Mouse (Mus musculus): ENCODE data around the gene Cox5b. TPM values are rescaled to one million over a fixed set of nuclear protein-coding genes. Genes with fewer than 3 reads are reported as not detected.

Gene Cox5b
- polyA plus RNA-seq, 1 experiment from 2014 or later: 722 TPM

GRCm38 (mm10) chr1:36682620-36683355 is 8.5 kb upstream of the Cox5b start, which contains the start of gene Fam178b:
Gene Fam178b, minus strand, starts transcription at chr1:36683183.
- WGBS: 91% methylated on average over 39 of the region's 39 CpGs
- no peaks in the 10 kb centered on the region for H3K9me3 ChIP-seq (ENCODE audit: low read length)
- ATAC-seq (ENCODE audit: low FRiP score, low TSS enrichment): no peak
- 0 out of 2 replicates have a peak, but pooled peaks cover 3% of the 10 kb centered on the region for H3K4me1 ChIP-seq (ENCODE audit: insufficient read depth, low read length)
- H3K4me2 ChIP-seq (replicated peaks; ENCODE audit: low read depth, low read length): no peak within 1 kb of the TSS; the same call in 1 of the 2 replicates
- no peaks in the 10 kb centered on the region for H3K36me3 ChIP-seq (ENCODE audit: insufficient read depth, low read length)
- peak within 1 kb of the TSS; percentile 41; the same call in 1 of the 2 replicates for H3K27ac ChIP-seq (ENCODE audit: low read length)
- no peak within 1 kb of the TSS for H3K4me3 ChIP-seq (ENCODE audit: low read length)
- 0 out of 2 replicates have a peak within 1 kb of the TSS, but pooled peaks have one; percentile 22 for H3K9ac ChIP-seq (replicated peaks; ENCODE audit: low read length)
- no peaks in the 10 kb centered on the region for H3K27me3 ChIP-seq (ENCODE audit: insufficient read depth, low read length)

DNA sequence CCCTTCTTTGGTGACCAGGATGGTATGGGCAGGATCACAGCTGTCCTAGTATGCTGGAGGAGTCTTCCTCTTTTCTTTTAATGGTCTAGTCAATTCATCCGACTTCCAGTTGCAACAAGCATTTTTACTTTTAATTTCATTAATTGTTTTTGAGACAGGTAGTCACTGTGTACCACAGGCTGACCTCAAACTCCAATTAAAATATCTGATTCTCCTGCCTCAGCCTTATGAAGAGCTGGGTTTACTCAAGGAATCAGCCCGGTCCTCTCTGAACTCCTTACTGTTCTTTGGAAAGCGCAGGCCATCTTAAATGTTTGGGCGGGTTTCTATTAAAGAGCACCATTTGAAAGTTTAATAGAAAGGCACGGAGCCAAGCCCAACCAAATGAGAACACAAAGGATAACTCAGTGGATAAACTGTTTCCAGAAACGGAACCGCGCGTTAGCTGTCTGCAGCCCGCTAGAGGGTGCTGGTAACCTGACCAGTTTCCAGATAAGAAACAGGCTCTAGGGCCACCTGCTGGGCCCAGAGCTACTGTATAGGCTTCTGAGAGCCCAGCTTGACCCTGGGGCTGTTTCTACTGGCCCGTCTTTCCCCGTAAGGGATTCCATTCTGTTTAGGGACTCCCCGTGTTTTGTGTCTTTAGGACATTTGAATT is 7.3 kb upstream of the Cox5b start:
- no peak overlapping the region for H3K4me3 ChIP-seq (ENCODE audit: low read length)
- no peaks in the 10 kb centered on the region for H3K27me3 ChIP-seq (ENCODE audit: insufficient read depth, low read length)
- WGBS: 8% methylated on average over 13 of the region's 13 CpGs
- no peaks in the 10 kb centered on the region for H3K9me3 ChIP-seq (ENCODE audit: low read length)
- ATAC-seq (ENCODE audit: low FRiP score, low TSS enrichment): peak; percentile 91
- no peaks in the 10 kb centered on the region for H3K36me3 ChIP-seq (ENCODE audit: insufficient read depth, low read length)
- no peak overlapping the region; the same call in 1 of the 2 replicates for H3K4me2 ChIP-seq (replicated peaks; ENCODE audit: low read depth, low read length)
- H3K9ac ChIP-seq (replicated peaks; ENCODE audit: low read length): 0 out of 2 replicates have a peak overlapping the region, but pooled peaks have one; percentile 22
- H3K27ac ChIP-seq (ENCODE audit: low read length): peak overlapping the region; percentile 41; the same call in 1 of the 2 replicates
- H3K4me1 ChIP-seq (ENCODE audit: insufficient read depth, low read length): 0 out of 2 replicates have a peak, but pooled peaks cover 3% of the 10 kb centered on the region

DNA sequence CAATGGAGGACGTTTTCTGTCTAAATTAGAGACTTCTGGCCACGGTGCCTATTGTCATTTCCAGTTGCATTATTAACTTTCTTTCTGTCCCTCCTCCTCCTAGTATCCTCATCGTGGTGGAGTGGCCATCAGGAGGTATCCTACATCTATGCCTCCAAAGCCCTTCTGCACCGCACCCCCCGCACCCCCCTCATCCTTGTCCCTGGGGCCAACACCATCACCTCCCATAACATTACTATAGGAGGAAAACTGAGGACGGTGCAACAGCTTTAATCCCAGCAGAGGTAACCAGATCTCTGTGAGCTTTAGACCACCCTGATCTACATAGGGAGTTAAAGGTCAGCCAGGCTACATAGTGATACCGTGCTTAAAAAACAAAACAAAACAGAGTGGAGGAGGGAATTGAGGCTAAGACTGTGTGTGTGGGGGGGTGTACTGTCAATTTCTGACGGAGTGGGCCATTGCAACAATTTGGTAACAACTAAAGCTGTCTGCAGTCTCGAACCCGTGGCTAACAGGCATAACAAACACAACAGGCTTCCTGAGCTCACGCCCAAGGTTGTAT is 496 bp upstream of the Cox5b start:
- Histone ChIP-seq H3K27ac (ENCODE audit: low read length) (peak overlapping the region; percentile 65), H3K4me2 (replicated peaks; ENCODE audit: low read depth, low read length) (peak overlapping the region; percentile 86), H3K9ac (replicated peaks; ENCODE audit: low read length) (peak overlapping the region; percentile 57), H3K27me3 (ENCODE audit: insufficient read depth, low read length) (no peaks in the 10 kb centered on the region), H3K9me3 (ENCODE audit: low read length) (no peaks in the 10 kb centered on the region), H3K36me3 (ENCODE audit: insufficient read depth, low read length) (peaks cover 21% of the 10 kb centered on the region), H3K4me1 (ENCODE audit: insufficient read depth, low read length) (peaks cover 13% of the 10 kb centered on the region), H3K4me3 (ENCODE audit: low read length) (peak overlapping the region; percentile 94)
- 54% methylated on average over 11 of the region's 11 CpGs for WGBS
- ATAC-seq (ENCODE audit: low FRiP score, low TSS enrichment): peak; percentile 43

GRCm38 (mm10) chr1:36694871-36695270 is 3.6 kb downstream of the Cox5b start:
- H3K4me3 ChIP-seq (ENCODE audit: low read length): no peak overlapping the region
- ATAC-seq (ENCODE audit: low FRiP score, low TSS enrichment): no peak
- H3K36me3 ChIP-seq (ENCODE audit: insufficient read depth, low read length): peaks cover 34% of the 10 kb centered on the region
- H3K27ac ChIP-seq (ENCODE audit: low read length): no peak overlapping the region
- H3K4me2 ChIP-seq (replicated peaks; ENCODE audit: low read depth, low read length): no peak overlapping the region
- H3K27me3 ChIP-seq (ENCODE audit: insufficient read depth, low read length): no peaks in the 10 kb centered on the region
- WGBS: 93% methylated on average over 6 of the region's 6 CpGs
- no peaks in the 10 kb centered on the region for H3K9me3 ChIP-seq (ENCODE audit: low read length)
- H3K4me1 ChIP-seq (ENCODE audit: insufficient read depth, low read length): peaks cover 13% of the 10 kb centered on the region
- H3K9ac ChIP-seq (replicated peaks; ENCODE audit: low read length): no peak overlapping the region

- WGBS: 61% methylated on average over 6 of the region's 6 CpGs
- H3K27ac ChIP-seq (ENCODE audit: low read length): no peak overlapping the region
- no peak for ATAC-seq (ENCODE audit: low FRiP score, low TSS enrichment)
- no peak overlapping the region for H3K4me2 ChIP-seq (replicated peaks; ENCODE audit: low read depth, low read length)
- no peak overlapping the region for H3K9ac ChIP-seq (replicated peaks; ENCODE audit: low read length)
- H3K9me3 ChIP-seq (ENCODE audit: low read length): no peaks in the 10 kb centered on the region
- H3K4me3 ChIP-seq (ENCODE audit: low read length): no peak overlapping the region
- peaks cover 49% of the 10 kb centered on the region for H3K36me3 ChIP-seq (ENCODE audit: insufficient read depth, low read length)
- H3K4me1 ChIP-seq (ENCODE audit: insufficient read depth, low read length): peaks cover 9% of the 10 kb centered on the region
- H3K27me3 ChIP-seq (ENCODE audit: insufficient read depth, low read length): no peaks in the 10 kb centered on the region
These were observed 5.2 kb downstream of the Cox5b start for GRCm38 (mm10) chr1:36696411-36696810.

DNA sequence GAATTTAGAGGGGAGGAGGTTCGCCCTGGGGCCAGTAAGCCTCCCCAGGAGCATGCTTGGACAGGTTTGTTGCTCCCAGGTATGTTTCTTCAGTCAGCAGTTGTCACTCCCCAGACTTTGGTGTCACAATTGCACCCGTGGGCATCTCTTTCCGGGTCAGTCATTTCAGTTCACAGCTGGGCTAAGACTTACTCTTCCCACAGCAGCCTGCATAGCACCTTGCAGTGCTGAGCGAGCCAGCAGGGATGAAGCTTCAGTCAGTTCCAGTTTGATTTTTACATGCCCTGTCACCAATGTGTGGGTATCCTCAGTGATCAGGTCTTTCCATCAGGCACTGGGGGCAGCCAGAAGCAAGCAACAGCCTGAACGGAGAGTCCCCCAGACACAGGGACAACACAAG is 5.8 kb downstream of the Cox5b start:
- H3K9ac ChIP-seq (replicated peaks; ENCODE audit: low read length): no peak overlapping the region

GRCm38 (mm10) chr1:36707166-36707565 is 15.9 kb downstream of the Cox5b start:
- no peaks in the 10 kb centered on the region for H3K9me3 ChIP-seq (ENCODE audit: low read length)
- H3K4me1 ChIP-seq (ENCODE audit: insufficient read depth, low read length): peaks cover 13% of the 10 kb centered on the region
- WGBS: 74% methylated on average over 2 of the region's 2 CpGs
- H3K4me3 ChIP-seq (ENCODE audit: low read length): no peak overlapping the region
- H3K27ac ChIP-seq (ENCODE audit: low read length): no peak overlapping the region
- ATAC-seq (ENCODE audit: low FRiP score, low TSS enrichment): no peak
- no peak overlapping the region for H3K4me2 ChIP-seq (replicated peaks; ENCODE audit: low read depth, low read length)
- peaks cover 35% of the 10 kb centered on the region for H3K36me3 ChIP-seq (ENCODE audit: insufficient read depth, low read length)
- H3K9ac ChIP-seq (replicated peaks; ENCODE audit: low read length): no peak overlapping the region; the same call in 1 of the 2 replicates
- H3K27me3 ChIP-seq (ENCODE audit: insufficient read depth, low read length): no peaks in the 10 kb centered on the region

More for the DNA sequence above, 5.8 kb downstream of the Cox5b start:
- Histone ChIP-seq H3K4me3 (ENCODE audit: low read length) (no peak overlapping the region), H3K4me1 (ENCODE audit: insufficient read depth, low read length) (peaks cover 7% of the 10 kb centered on the region), H3K27ac (ENCODE audit: low read length) (no peak overlapping the region), H3K27me3 (ENCODE audit: insufficient read depth, low read length) (no peaks in the 10 kb centered on the region), H3K4me2 (replicated peaks; ENCODE audit: low read depth, low read length) (no peak overlapping the region), H3K36me3 (ENCODE audit: insufficient read depth, low read length) (peaks cover 54% of the 10 kb centered on the region), H3K9me3 (ENCODE audit: low read length) (no peaks in the 10 kb centered on the region)
- 62% methylated on average over 5 of the region's 5 CpGs for WGBS
- ATAC-seq (ENCODE audit: low FRiP score, low TSS enrichment): no peak

DNA sequence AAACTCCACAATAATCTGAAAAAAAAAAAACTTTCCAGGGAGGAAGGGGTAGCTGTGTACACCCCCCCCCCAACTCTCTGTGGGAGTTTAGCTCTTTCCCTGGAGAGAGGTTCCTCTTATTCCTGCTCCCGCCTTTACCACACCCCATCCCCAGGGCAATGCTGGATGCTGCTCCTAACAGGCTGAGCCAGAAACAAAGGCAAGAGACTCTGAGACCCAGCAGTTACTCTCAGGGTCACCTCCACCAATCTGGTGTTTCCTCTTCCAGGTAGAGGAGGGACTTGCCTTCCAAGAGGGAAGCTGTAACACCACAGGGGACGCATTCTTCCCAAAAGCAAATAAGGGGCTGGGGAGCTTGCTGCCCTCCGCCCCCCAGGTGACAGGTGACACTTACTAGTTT is 16.5 kb downstream of the Cox5b start:
- Histone ChIP-seq H3K4me1 (ENCODE audit: insufficient read depth, low read length) (peaks cover 13% of the 10 kb centered on the region), H3K36me3 (ENCODE audit: insufficient read depth, low read length) (peaks cover 30% of the 10 kb centered on the region), H3K9ac (replicated peaks; ENCODE audit: low read length) (peak overlapping the region; percentile 35; the same call in 1 of the 2 replicates), H3K27ac (ENCODE audit: low read length) (no peak overlapping the region), H3K9me3 (ENCODE audit: low read length) (no peaks in the 10 kb centered on the region), H3K4me2 (replicated peaks; ENCODE audit: low read depth, low read length) (no peak overlapping the region), H3K27me3 (ENCODE audit: insufficient read depth, low read length) (no peaks in the 10 kb centered on the region), H3K4me3 (ENCODE audit: low read length) (no peak overlapping the region)
- no peak for ATAC-seq (ENCODE audit: low FRiP score, low TSS enrichment)
- WGBS: 80% methylated on average over 3 of the region's 3 CpGs

- H3K9ac ChIP-seq (replicated peaks; ENCODE audit: low read length): peak overlapping the region; percentile 93
- 80% methylated on average over 1 of the region's 1 CpGs for WGBS
- peak overlapping the region; percentile 84 for H3K4me2 ChIP-seq (replicated peaks; ENCODE audit: low read depth, low read length)
- H3K4me3 ChIP-seq (ENCODE audit: low read length): peak overlapping the region; percentile 99
- no peak for ATAC-seq (ENCODE audit: low FRiP score, low TSS enrichment)
- peaks cover 13% of the 10 kb centered on the region for H3K4me1 ChIP-seq (ENCODE audit: insufficient read depth, low read length)
- H3K27me3 ChIP-seq (ENCODE audit: insufficient read depth, low read length): no peaks in the 10 kb centered on the region
- H3K27ac ChIP-seq (ENCODE audit: low read length): peak overlapping the region; percentile 45; the same call in 1 of the 2 replicates
- H3K36me3 ChIP-seq (ENCODE audit: insufficient read depth, low read length): peaks cover 21% of the 10 kb centered on the region
- no peaks in the 10 kb centered on the region for H3K9me3 ChIP-seq (ENCODE audit: low read length)
These were observed 17.4 kb downstream of the Cox5b start for GRCm38 (mm10) chr1:36708626-36709025.
